In the genomic region with DNA sequence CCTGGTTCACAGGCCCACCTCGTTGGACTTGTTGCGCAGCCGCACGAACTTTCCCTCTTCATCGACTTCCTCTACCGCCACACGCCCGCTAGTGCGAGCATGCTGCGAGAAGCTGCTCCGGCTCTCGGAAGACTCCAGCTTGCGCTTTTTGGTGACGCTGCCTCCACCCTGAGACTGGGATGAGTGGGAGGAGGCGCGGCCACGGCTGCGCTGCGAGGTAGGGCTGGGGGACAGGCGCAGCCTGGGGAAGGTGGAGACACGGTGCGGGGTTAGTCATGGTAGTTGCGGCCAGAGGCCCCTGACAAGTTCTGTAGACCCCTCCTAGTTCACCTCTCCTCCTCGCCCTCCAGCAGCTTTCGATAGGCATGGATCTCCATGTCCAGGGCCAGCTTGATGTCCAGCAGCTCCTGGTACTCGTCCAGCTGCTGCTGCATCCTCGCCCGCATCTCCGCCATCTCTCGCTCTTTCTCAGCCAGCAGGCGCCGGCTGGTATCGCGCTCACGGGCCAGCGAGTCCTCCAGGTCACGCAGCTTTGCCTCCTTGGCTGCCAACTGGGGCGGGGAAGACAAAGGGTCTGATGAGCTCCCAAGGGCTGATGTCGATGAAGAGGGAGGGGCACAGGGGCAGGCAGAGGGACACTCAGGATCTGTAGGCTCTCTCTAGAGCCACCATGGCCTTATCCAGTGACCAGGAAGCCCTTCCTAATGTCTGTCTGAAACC, we compare ENCODE assay signal across 8 mouse cellular contexts. TPM values are rescaled to one million over a fixed set of nuclear protein-coding genes. Genes with fewer than 3 reads are reported as not detected.
DNase-seq lines count a peak whose midpoint lies in the region; ATAC-seq and TF ChIP-seq lines count a peak whose summit lies in the region.

No protein-coding gene starts in this region.

- H3K4me2 ChIP-seq in limb, embryonic 14.5 days (replicated peaks; ENCODE audit: low read depth, low read length, severe bottlenecking), result peak overlapping the region; percentile 19; the same call in 1 of the 2 replicates

- H3K9me3 ChIP-seq in limb, embryonic 14.5 days (ENCODE audit: control insufficient read depth, low read length), result no peaks in the 10 kb centered on the region

- DNase-seq in cerebellum, postnatal 25 days, result peak; percentile 32 to 35
- no peak for DNase-seq in cerebellum, adult 2 months
- no peak for DNase-seq in testis, postnatal 10 days (ENCODE audit: low spot score)
- no peak for DNase-seq in limb, embryonic 14.5 days (ENCODE audit: low spot score)
- DNase-seq in thymus, postnatal 14 days, result peak; percentile 62
- DNase-seq in right cerebral cortex, postnatal 36 days (ENCODE audit: low spot score in 2 of 2), result no peak
- no peak for DNase-seq in gastrocnemius, adult 18-20 months (ENCODE audit: low spot score)

- no peaks in the 10 kb centered on the region for H3K36me3 ChIP-seq in testis, adult 2 months (ENCODE audit: control insufficient read depth, insufficient read depth, low read length)
- H3K36me3 ChIP-seq in limb, embryonic 14.5 days (ENCODE audit: control insufficient read depth, insufficient read depth, low read length), result peaks cover 80% of the 10 kb centered on the region

- WGBS in cerebellum, adult 2 months, result 56% methylated on average over 39 of the region's 39 CpGs
- 22% methylated on average over 38 of the region's 39 CpGs for WGBS in limb, embryonic 14.5 days

- 0 out of 2 replicates have a peak overlapping the region, but pooled peaks have one; percentile 21 for H3K9ac ChIP-seq in limb, embryonic 14.5 days (ENCODE audit: low read depth, low read length, severe bottlenecking)

- H3K4me1 ChIP-seq in cerebellum, adult 2 months (ENCODE audit: control insufficient read depth, insufficient read depth, low read length), result 0 out of 2 replicates have a peak, but pooled peaks cover 3% of the 10 kb centered on the region
- no peaks in the 10 kb centered on the region; the same call in 1 of the 2 replicates for H3K4me1 ChIP-seq in testis, adult 2 months (ENCODE audit: control insufficient read depth, insufficient read depth, low read length)
- H3K4me1 ChIP-seq in limb, embryonic 14.5 days (ENCODE audit: control insufficient read depth, insufficient read depth, low read length), result peaks cover 17% of the 10 kb centered on the region

- TF ChIP-seq POLR2A in cerebellum, adult 2 months (IDR thresholded peaks at IDR 0.05; ENCODE audit: borderline replicate concordance, insufficient read depth, low read length), result no peak
- TF ChIP-seq POLR2A in testis, adult 2 months (IDR thresholded peaks at IDR 0.05; ENCODE audit: control insufficient read depth, low read depth, low read length), result no peak
- no peak for TF ChIP-seq POLR2A in limb, embryonic 14.5 days (IDR thresholded peaks at IDR 0.05; ENCODE audit: borderline replicate concordance, extremely low read depth, insufficient read depth, insufficient read length)

- H3K27ac ChIP-seq in cerebellum, adult 2 months (ENCODE audit: insufficient read depth, low read length), result no peak overlapping the region
- no peak overlapping the region for H3K27ac ChIP-seq in testis, adult 2 months (ENCODE audit: control insufficient read depth, insufficient read depth, low read depth, low read length)
- no peak overlapping the region for H3K27ac ChIP-seq in limb, embryonic 14.5 days (replicated peaks; ENCODE audit: low read depth, low read length)

- no peak overlapping the region for H3K4me3 ChIP-seq in cerebellum, adult 2 months (replicated peaks; ENCODE audit: insufficient read depth, low read depth, low read length)
- H3K4me3 ChIP-seq in testis, adult 2 months (ENCODE audit: control insufficient read depth, low read depth, low read length), result peak overlapping the region; percentile 15
- H3K4me3 ChIP-seq in limb, embryonic 14.5 days (replicated peaks; ENCODE audit: low read length), result no peak overlapping the region

- ATAC-seq in limb, embryonic 14.5 days (ENCODE audit: low FRiP score, low read depth), result no peak

- H3K27me3 ChIP-seq in cerebellum, adult 2 months (ENCODE audit: control insufficient read depth, insufficient read depth, low read length), result no peaks in the 10 kb centered on the region
- H3K27me3 ChIP-seq in testis, adult 2 months (ENCODE audit: control insufficient read depth, insufficient read depth, low read length), result no peaks in the 10 kb centered on the region
- peaks cover 23% of the 10 kb centered on the region for H3K27me3 ChIP-seq in limb, embryonic 14.5 days (ENCODE audit: control insufficient read depth, insufficient read depth, low read length)

- no peak for TF ChIP-seq CTCF in cerebellum, adult 2 months (IDR thresholded peaks at IDR 0.05; ENCODE audit: borderline replicate concordance, insufficient read depth, low read depth, low read length)
- no peak for TF ChIP-seq CTCF in testis, adult 2 months (IDR thresholded peaks at IDR 0.05; ENCODE audit: control insufficient read depth, insufficient read depth, insufficient replicate concordance, low read depth, low read length)

RNA-seq across cellular contexts. Expression of a gene that starts 23.8 kb away (rescaled TPM):
- polyA plus RNA-seq in cerebellum, adult 2 months (2012; rRNA removed), result 31.6 and 31.8 TPM in 2 replicates
- 58.9 and 66.2 TPM in 2 replicates for polyA plus RNA-seq in testis, adult 2 months (2012; rRNA removed)
- polyA plus RNA-seq in limb, embryonic 14.5 days (2012; rRNA removed), result 13.5 and 16.0 TPM in 2 replicates
- 12.9 and 14.4 TPM in 2 replicates for polyA plus RNA-seq in limb, embryonic 14.5 days (2014; fragmentation: Nextera tagmentation; extraction: Ambion mirVana)
- 1 to 10 TPM; 1.4 to 2.0 TPM for total RNA-seq in gastrocnemius, adult 18-20 months (2021)

RNA-seq across cellular contexts. Expression of a gene that starts 25.0 kb away (rescaled TPM):
- polyA plus RNA-seq in cerebellum, adult 2 months (2012; rRNA removed), result 51.4 and 57.1 TPM in 2 replicates
- 14.4 and 16.7 TPM in 2 replicates for polyA plus RNA-seq in testis, adult 2 months (2012; rRNA removed)
- polyA plus RNA-seq in limb, embryonic 14.5 days (2012; rRNA removed), result 238 and 364 TPM in 2 replicates
- 378 and 402 TPM in 2 replicates for polyA plus RNA-seq in limb, embryonic 14.5 days (2014; fragmentation: Nextera tagmentation; extraction: Ambion mirVana)
- 10 to 100 TPM; 68.3 to 89.6 TPM for total RNA-seq in gastrocnemius, adult 18-20 months (2021)

RNA-seq across cellular contexts. Expression of a gene that starts 47.4 kb away (rescaled TPM):
- 1.2 and 1.3 TPM in 2 replicates for polyA plus RNA-seq in cerebellum, adult 2 months (2012; rRNA removed)
- polyA plus RNA-seq in testis, adult 2 months (2012; rRNA removed), result 1.4 and 1.5 TPM in 2 replicates
- polyA plus RNA-seq in limb, embryonic 14.5 days (2012; rRNA removed), result 49.3 and 60.8 TPM in 2 replicates
- 26.7 and 33.1 TPM in 2 replicates for polyA plus RNA-seq in limb, embryonic 14.5 days (2014; fragmentation: Nextera tagmentation; extraction: Ambion mirVana)
- under 1 TPM; 0.17 to 0.18 TPM for total RNA-seq in gastrocnemius, adult 18-20 months (2021)

RNA-seq across cellular contexts. Expression of a gene that starts 59.8 kb away (rescaled TPM):
- 57.6 and 61.2 TPM in 2 replicates for polyA plus RNA-seq in cerebellum, adult 2 months (2012; rRNA removed)
- 12.2 and 12.7 TPM in 2 replicates for polyA plus RNA-seq in testis, adult 2 months (2012; rRNA removed)
- polyA plus RNA-seq in limb, embryonic 14.5 days (2012; rRNA removed), result 21.2 and 24.0 TPM in 2 replicates
- 18.0 and 19.1 TPM in 2 replicates for polyA plus RNA-seq in limb, embryonic 14.5 days (2014; fragmentation: Nextera tagmentation; extraction: Ambion mirVana)
- 10 to 100 TPM; 18.4 to 19.1 TPM for total RNA-seq in gastrocnemius, adult 18-20 months (2021)

Comparison
In these comparisons a context has a peak if more than half of its experiments do, and no peak if none do; other contexts are left out.
1. DNase-seq: peak in cerebellum, postnatal 25 days (2 of 2) and thymus, postnatal 14 days (single experiment); none in cerebellum, adult 2 months (0 of 2), testis, postnatal 10 days (single experiment), limb, embryonic 14.5 days (single experiment), right cerebral cortex, postnatal 36 days (0 of 2) and gastrocnemius, adult 18-20 months (single experiment).
2. RNA of a gene that starts 47.4 kb away (polyA plus RNA-seq): 26.7 to 60.8 TPM in limb, embryonic 14.5 days; 1.4 to 1.5 TPM in testis, adult 2 months and 1.2 to 1.3 TPM in cerebellum, adult 2 months; every median in the first group is over 10 times any median in the second.